Mouse (Mus musculus): ENCODE results near the gene Zscan2. TPM values are rescaled to one million over a fixed set of nuclear protein-coding genes. Genes with fewer than 3 reads are reported as not detected.
"Not testable (repeated sequence)": the region's sequence is repeated elsewhere in the genome, so short reads cannot be mapped to it uniquely, and the experiment has no call there.

The Zscan2 gene
- polyA plus RNA-seq, 1 experiment = 1.8 TPM

DNA sequence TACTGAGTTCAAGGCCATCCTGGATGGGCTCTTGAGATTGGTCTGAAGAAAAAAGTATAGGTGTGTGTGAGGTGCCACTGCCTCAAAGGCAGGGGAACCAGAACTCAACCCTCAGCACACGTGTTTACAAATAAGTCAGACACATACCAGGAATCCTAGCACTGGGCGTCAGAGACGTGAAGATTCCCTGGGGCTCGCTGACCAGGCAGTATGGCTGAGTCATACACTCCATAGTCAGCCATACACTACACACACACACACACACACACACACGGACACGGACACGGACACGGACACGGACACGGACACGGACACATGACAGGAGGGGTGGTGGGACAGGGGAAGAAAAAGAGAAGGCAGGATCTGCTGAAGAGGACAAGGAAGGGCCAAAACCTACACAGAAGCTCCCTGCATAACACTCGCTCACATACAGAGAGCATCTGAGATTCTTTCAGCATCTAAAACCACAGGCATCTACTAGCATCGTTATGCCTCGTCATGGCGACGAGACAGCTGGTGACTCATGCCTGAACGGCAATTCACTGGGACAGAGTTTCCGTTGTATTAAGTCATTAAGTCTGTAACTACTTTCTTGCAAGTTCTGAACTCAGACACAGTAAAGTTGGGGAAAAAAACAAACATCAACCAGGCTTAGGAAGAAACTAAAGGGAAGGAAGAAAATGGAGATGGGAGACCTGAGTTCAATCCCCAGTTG lies 32.4 kb upstream of the Zscan2 start:
- Histone ChIP-seq H3K27ac (ENCODE audit: insufficient read depth, low read depth, low read length) (no peak overlapping the region), H3K27me3 (ENCODE audit: control insufficient read depth, insufficient read depth, low read length) (no peaks in the 10 kb centered on the region), H3K4me1 (ENCODE audit: control insufficient read depth, insufficient read depth, insufficient read length, low read length) (peaks cover 14% of the 10 kb centered on the region), H3K4me3 (ENCODE audit: low read depth, low read length) (no peak overlapping the region), H3K36me3 (ENCODE audit: control insufficient read depth, insufficient read depth, low read length) (no peaks in the 10 kb centered on the region)
- WGBS = 64% methylated on average over 18 of the region's 18 CpGs
- no peak for TF ChIP-seq CTCF (IDR thresholded peaks at IDR 0.05; ENCODE audit: extremely low read depth, insufficient read length, insufficient replicate concordance, low read depth, low read length)
- TF ChIP-seq POLR2A (IDR thresholded peaks at IDR 0.05; ENCODE audit: low read depth, low read length) = no peak

DNA sequence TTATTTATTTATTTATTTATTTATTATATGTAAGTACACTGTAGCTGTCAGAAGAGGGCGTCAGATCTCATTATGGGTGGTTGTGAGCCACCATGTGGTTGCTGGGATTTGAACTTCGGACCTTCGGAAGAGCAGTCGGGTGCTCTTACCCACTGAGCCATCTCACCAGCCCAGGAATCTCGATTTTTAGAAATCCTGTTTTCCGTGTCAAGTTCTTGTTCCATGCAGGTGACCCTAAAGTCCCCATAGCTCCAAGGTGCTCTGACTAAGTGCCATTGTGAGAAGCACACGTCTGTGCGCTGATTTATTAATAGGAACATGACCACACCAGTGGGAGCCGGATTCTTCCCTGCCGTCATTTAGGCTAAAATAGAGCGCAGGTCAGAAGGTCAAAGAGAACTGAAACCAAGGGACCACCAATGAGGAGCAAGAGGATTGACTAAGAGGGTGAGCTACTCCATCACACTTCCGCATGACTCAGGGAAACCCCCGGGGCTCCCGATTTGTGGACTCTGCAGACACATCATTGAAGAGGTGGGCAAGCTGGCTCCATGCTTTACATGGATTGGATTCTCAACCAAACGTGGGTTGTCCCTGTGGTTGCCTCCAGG lies 30.4 kb upstream of the Zscan2 start:
- Histone ChIP-seq H3K27ac (ENCODE audit: insufficient read depth, low read depth, low read length) (no peak overlapping the region), H3K4me3 (ENCODE audit: low read depth, low read length) (no peak overlapping the region), H3K4me1 (ENCODE audit: control insufficient read depth, insufficient read depth, insufficient read length, low read length) (peaks cover 13% of the 10 kb centered on the region), H3K27me3 (ENCODE audit: control insufficient read depth, insufficient read depth, low read length) (no peaks in the 10 kb centered on the region), H3K36me3 (ENCODE audit: control insufficient read depth, insufficient read depth, low read length) (no peaks in the 10 kb centered on the region)
- TF ChIP-seq POLR2A (IDR thresholded peaks at IDR 0.05; ENCODE audit: low read depth, low read length) (no peak), CTCF (IDR thresholded peaks at IDR 0.05; ENCODE audit: extremely low read depth, insufficient read length, insufficient replicate concordance, low read depth, low read length) (no peak)
- 79% methylated on average over 15 of the region's 15 CpGs for WGBS

DNA sequence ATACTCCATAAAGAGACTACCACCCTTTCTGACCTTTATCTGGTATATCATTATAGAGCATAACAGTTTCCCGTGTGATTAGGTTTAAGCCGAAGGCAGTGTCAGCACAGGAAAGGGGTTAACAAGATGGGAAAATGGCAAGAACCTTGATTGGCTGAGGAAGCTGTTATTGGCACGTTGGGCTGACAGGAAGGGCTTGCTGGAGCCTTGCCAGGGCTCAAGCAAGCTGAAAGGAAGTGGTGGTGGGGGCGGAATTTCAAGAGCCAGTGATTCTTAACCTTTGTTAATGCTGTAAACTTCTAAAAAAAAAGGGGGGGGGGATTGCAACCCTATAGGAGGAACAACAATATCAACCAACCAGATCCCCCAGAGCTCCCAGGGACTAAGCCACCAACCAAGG lies 28.5 kb upstream of the Zscan2 start:
- Histone ChIP-seq H3K27me3 (ENCODE audit: control insufficient read depth, insufficient read depth, low read length) (no peaks in the 10 kb centered on the region), H3K27ac (ENCODE audit: insufficient read depth, low read depth, low read length) (no peak overlapping the region), H3K4me1 (ENCODE audit: control insufficient read depth, insufficient read depth, insufficient read length, low read length) (peaks cover 8% of the 10 kb centered on the region), H3K4me3 (ENCODE audit: low read depth, low read length) (no peak overlapping the region), H3K36me3 (ENCODE audit: control insufficient read depth, insufficient read depth, low read length) (no peaks in the 10 kb centered on the region)
- TF ChIP-seq POLR2A (IDR thresholded peaks at IDR 0.05; ENCODE audit: low read depth, low read length) (no peak), CTCF (IDR thresholded peaks at IDR 0.05; ENCODE audit: extremely low read depth, insufficient read length, insufficient replicate concordance, low read depth, low read length) (no peak)
- WGBS = 25% methylated on average over 4 of the region's 4 CpGs

DNA sequence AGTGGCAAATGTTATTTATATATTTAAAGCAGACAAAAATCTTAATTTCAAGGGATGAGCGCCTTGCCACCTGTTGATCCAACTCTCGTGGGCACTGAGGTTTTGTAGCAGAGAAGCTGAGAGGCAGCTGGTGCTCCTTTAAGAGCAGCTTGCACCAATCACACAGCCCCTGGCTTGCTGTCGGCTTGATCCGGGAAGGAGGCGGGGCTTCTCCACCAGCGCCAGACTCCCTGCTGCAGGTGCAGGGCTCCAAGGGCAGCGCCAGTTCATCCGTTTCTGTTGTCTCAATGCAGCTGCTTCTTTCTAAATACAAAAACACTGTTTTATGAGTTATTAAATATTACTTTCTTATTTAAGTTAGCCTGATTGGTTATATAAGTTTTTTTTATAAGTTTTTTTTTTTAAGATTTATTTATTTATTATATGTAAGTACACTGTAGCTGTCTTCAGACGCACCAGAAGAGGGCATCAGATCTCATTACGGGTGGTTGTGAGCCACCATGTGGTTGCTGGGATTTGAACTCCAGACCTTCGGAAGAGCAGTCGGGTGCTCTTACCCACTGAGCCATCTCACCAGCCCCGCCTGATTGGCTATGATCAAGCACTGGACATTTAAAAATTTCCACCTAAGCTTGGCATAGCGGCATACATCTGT lies 27.6 kb upstream of the Zscan2 start:
- H3K4me3 ChIP-seq (ENCODE audit: low read depth, low read length); H3K27ac ChIP-seq (ENCODE audit: insufficient read depth, low read depth, low read length); H3K27me3 ChIP-seq (ENCODE audit: control insufficient read depth, insufficient read depth, low read length); H3K36me3 ChIP-seq (ENCODE audit: control insufficient read depth, insufficient read depth, low read length); H3K4me1 ChIP-seq (ENCODE audit: control insufficient read depth, insufficient read depth, insufficient read length, low read length): not testable (repeated sequence)
- 8% methylated on average over 14 of the region's 14 CpGs for WGBS

DNA sequence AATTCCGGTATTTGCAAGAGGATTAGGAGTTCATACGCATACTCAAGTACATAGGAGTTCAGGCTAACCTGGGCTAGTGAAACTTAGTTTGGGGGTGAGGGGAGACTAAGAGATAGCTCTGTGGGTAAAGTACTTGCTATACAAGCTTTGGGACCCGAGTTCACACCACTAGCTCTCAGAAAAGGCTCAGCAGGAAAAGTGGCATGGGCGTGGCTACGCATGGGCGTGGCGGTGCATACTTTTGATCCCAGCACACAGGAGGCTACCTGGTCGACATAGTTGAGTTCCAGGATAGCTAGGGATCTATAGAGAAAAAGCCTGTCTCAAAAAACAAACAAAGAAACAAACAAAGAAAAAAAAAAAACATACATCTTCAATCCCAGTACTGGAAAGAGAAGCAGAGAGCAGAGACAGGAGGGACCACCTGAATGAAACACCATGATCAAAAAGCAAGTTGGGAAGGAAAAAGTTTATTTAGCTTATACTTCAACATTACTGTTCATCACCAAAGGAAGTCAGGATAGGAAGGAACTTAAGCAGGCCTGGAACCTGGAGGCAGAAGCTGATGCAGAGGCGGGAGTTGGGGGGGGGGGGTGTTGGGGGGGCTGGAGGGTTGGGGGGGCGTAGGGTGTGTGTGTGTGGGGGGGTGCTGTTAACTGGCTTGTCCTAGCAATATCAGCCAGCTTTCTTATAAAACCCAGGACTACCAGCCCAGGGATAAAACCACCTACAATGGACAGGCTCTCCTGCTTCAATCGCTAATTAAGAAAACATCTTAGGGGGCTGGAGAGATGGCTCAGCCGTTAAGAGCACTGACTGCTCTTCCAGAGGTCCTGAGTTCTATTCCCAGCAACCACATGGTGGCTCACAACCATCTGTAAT lies 26.8 kb upstream of the Zscan2 start:
- H3K4me3 ChIP-seq (ENCODE audit: low read depth, low read length) = no peak overlapping the region
- 35% methylated on average over 12 of the region's 12 CpGs for WGBS
- no peaks in the 10 kb centered on the region for H3K36me3 ChIP-seq (ENCODE audit: control insufficient read depth, insufficient read depth, low read length)
- H3K27me3 ChIP-seq (ENCODE audit: control insufficient read depth, insufficient read depth, low read length) = no peaks in the 10 kb centered on the region
- TF ChIP-seq CTCF (IDR thresholded peaks at IDR 0.05; ENCODE audit: extremely low read depth, insufficient read length, insufficient replicate concordance, low read depth, low read length) (no peak), POLR2A (IDR thresholded peaks at IDR 0.05; ENCODE audit: low read depth, low read length) (no peak)
- peaks cover 10% of the 10 kb centered on the region for H3K4me1 ChIP-seq (ENCODE audit: control insufficient read depth, insufficient read depth, insufficient read length, low read length)
- H3K27ac ChIP-seq (ENCODE audit: insufficient read depth, low read depth, low read length) = no peak overlapping the region

DNA sequence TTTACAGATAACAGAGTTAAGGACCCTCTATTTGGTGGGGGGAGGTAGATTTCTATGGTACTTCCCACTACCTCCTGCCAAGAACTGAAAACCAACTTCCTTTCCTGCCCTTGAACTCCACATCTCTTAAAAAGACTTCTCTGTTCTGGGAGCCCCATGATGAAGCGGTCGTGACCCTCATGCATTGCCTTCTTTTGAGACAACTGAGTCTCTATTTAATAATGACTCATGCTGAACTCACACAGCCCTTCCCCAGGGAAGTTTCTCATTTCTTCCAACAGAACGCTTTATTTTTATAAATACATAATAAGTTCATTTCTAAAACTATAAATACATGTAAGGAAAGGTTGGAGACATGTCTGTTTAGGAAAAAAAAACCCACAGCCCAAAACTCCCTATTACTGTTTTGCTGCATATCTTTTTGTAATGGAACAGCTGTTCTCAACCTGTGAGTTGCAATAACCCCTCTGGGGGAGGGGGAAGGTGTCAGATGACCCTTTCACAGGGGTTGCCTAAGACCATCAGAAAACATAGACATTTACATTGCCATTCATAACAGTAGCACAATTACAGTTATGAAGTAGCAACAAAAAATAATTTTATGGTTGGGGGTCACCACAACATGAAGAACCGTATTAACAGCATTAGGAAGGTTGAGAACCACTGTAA lies 24.6 kb upstream of the Zscan2 start:
- H3K27ac ChIP-seq (ENCODE audit: insufficient read depth, low read depth, low read length) = no peak overlapping the region
- no peaks in the 10 kb centered on the region for H3K27me3 ChIP-seq (ENCODE audit: control insufficient read depth, insufficient read depth, low read length)
- WGBS = 79% methylated on average over 4 of the region's 4 CpGs
- TF ChIP-seq POLR2A (IDR thresholded peaks at IDR 0.05; ENCODE audit: low read depth, low read length) (no peak), CTCF (IDR thresholded peaks at IDR 0.05; ENCODE audit: extremely low read depth, insufficient read length, insufficient replicate concordance, low read depth, low read length) (no peak)
- H3K4me1 ChIP-seq (ENCODE audit: control insufficient read depth, insufficient read depth, insufficient read length, low read length) = peaks cover 16% of the 10 kb centered on the region
- no peak overlapping the region for H3K4me3 ChIP-seq (ENCODE audit: low read depth, low read length)
- no peaks in the 10 kb centered on the region for H3K36me3 ChIP-seq (ENCODE audit: control insufficient read depth, insufficient read depth, low read length)
